Mouse (Mus musculus) E14TG2a.4 (cell line): ENCODE data around the gene Dhx40.

Experiments
- CTCF ChIP-seq: conservative IDR thresholded peaks from 2 replicates; pipeline ENCODE4 v1.5.1; 2014; ENCODE audit warnings: low read length
- POU5F1 ChIP-seq: IDR thresholded peaks from 2 replicates; pipeline ENCODE4 v1.6.1; 2014; ENCODE audit warnings: low read length, borderline replicate concordance

DNA sequence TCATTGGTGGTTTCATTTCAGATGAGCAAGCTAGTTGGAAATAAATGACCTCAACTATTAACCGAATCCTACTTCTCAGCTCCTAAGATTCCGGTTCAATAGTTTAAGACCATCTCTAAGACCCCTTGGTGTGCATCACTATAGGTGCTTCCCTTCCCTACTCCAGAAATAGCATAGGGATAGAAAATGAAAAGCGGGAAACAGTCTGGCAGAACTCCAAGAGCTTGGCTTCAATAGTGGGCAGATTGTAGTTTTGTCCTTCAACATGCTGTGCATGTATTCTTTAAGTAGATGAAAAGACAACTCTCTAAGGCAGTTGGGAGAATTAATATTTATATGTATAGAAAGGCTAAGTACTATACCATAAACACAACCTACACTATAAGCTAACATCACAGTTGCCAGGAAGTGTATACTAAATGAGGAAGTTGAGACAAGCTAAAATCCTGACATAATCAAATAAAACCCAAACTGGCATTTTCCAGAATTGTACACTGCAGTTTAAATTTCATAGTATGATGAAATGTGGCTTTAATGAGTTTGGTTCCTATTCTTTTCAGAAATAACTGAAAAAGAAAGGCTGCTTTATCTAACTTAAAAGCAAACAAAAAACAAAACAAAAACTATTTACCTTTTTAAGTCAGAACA lies 57.6 kb downstream of the Dhx40 start:
- TF ChIP-seq CTCF, result no peak
- no peak for TF ChIP-seq POU5F1
